Mouse (Mus musculus) spleen, adult 18-20 months (tissue): Measurements from ENCODE around the gene Itih2.

ENCODE experiments used
- DNase-seq, 2 experiments: peaks; one replicate each; pipeline ENCODE4 v3.0.0; 2022; ENCODE audit warnings: mixed read lengths in 2 of 2

The Itih2 gene

DNA sequence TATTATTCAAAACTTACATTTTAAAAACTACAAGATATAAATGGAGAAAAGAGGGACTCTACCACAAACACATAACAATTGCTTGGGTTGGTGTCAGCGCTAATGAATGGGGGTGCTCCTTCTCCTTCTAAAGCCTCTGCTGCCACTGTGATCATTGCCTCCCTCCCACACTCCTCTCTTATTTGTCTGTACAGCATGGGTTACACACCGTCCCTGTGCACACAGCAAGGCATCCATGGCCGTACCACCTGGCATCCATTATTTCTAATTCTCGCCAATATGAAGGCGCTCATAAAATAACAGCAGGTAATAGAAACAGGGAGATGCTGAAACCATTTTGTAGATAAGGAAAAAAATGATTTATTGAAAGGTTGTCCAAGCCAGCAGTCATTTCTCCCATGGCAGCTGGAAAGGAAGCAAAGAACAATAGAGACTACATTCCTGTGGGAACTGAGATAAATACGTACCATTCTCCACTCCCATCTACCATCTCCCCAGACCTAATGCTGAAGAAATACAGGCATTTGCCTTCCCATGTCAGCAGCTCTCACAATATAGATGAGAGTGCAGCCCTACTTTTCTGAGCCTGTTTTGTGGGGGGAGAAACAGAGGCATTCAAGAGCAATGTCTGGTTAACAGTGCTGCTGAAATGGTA is 22.5 kb downstream of the Itih2 start:
- no peak for DNase-seq

DNA sequence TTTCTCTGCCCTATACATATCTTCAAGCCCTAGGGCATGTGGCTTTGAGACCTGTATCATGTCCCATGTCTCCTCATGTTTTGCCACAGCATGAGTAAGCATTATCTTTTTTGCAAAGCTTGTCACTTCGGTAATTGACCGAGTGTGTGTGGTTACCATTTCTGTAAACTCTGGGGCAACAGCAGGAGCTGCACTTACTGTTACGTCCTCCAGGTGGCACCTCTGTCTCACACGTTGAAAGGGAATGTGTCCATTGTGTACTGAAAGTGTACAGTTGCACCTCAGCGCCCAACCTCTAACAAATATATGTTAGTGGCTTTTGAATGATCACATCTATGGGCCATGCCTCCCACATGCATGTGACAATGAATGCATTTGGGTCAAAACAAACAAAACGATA is 30.0 kb downstream of the Itih2 start:
- peak in 1 of 2 experiments; percentile 41 for DNase-seq

DNA sequence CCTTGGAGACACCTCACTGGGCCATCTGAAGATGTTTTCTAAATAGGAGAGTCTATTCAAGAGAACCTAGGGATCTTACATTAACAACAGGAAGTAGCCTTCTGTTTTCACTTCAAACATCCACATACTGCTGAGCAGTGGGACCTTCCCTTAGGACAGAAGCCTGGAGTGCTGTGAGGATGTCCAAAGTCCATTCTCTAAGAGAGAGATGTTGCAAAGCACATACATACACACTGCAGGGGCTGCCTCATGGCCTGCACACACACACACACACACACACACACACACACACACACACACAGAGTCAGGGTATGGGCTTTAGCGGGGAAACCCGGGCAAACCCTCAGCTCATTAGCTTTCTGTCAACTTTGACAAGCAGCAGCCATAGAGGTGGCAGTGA is 30.7 kb downstream of the Itih2 start:
- no peak for DNase-seq

- DNase-seq, result peak in 1 of 2 experiments; percentile 36
Measured at GRCm38 (mm10) chr2:10098598-10099215, 32.5 kb downstream of the Itih2 start.

DNA sequence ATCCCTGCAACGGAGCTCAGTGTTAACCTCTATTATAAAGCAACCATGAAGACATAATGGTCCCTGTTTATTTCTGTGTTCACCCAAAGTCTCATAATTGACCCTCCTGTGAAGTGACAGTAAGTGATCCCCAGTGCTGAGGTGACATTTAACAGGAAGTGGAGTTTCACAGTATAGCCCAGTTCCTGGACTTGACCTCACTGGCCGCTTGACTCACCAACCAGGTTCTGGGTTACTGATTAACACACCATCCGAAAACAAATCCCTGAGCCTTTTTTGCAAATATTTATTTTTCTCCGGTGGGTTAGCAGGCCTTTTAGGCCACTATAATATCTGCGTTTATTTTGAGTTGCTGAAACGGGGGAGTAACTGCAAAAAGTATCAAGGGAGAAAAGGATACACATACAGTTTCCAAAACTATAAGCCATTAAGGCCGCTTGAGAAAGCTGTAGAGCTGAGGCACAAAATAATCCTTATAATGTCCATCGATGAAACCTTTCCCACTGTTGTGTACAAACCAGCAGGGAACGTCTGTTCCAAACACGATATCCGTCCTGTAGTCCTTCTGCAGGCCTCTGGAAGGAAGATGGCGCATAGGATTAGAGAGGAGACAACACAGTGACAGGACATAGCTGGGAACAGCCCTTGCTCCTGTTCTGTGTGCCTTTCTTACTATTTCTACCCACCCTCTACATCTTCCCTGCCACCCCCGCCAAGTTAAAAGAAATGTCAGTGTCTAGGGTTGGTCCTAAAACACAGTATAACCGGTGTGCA is 36.7 kb downstream of the Itih2 start:
- DNase-seq, result no peak

DNA sequence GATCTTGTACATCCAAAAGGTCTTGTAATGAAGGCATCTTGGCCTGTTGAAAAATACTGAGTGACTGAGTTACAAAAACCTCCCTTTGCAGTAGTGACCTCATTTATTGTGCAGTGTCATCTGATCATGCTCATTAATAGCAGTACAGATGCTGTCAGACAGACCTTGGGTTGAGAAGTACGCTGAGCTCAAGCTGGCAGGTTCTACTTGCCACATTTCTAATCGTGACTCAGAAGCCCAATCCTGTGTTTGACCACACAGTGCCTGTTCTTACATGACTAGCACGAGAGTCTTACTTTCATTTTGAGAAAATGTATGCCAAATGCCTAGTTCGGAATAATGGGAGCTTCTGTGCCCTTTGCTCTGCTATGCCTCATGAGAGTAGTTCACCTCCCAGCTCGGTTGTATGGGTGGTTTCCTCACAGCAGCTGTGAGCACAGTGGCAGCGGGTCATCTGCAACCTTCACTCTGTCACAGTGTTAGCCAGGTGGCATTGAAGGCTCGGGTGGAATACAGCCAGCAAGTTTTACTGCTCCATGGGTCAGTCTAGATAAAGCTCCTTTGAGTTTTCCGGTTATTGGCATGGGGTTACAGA is 43.8 kb downstream of the Itih2 start:
- DNase-seq, result no peak

DNA sequence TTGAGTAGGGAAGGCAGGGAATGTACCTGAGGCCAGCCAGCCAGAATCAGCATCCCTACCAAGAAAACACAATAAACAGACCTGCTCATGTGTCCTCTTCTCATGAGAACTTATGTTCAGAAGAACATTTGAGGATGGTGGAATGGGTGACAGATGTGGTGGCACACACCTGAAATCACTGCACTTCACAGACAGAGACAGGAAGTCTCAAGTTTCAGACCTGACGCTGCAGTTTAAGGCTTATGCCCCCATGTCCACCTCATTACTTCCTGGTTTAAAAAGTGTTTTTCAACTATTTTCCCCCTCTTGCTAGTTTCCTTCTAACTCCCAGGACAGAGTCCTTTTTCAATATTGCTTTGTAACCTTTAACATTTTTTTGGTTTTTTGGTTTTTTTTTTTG is 48.5 kb downstream of the Itih2 start:
- no peak for DNase-seq

DNA sequence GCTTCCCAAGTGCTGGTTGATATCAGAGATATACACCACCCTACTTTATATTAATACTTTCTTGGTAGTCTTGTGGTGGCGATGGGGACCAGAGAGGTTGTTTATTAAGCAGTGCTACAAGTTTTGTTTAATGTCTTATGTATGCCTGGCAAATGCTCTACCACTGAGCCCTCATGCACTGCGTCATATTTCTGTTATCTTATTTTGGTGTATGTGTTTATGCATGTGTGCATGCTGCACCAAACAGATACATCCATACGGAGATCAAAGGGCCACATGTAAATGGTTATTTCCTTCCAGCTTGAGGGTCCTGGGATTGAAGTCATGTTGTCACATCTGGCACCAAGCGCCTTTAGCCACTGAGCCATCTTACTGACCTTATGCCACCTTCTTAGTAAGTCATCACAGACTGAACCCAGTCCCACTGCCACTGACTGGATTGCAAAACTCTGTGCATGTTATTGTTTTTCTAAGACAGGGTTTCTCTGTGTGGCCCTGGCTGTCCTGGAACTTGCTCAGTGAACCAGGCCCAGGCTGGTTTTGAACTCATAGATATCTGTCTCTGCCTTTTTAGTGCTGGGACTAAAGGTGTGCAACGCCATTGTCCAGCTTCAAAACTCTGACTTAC is 49.6 kb downstream of the Itih2 start:
- no peak for DNase-seq

- peak; percentile 94 to 95 for DNase-seq
Measured at GRCm38 (mm10) chr2:10080310-10081010, 50.7 kb downstream of the Itih2 start, which contains the start of the genes Atp5c1 and Kin. Gene Atp5c1 (minus strand): TSS chr2:10080510. Gene Kin (plus strand): TSS chr2:10080593.

DNA sequence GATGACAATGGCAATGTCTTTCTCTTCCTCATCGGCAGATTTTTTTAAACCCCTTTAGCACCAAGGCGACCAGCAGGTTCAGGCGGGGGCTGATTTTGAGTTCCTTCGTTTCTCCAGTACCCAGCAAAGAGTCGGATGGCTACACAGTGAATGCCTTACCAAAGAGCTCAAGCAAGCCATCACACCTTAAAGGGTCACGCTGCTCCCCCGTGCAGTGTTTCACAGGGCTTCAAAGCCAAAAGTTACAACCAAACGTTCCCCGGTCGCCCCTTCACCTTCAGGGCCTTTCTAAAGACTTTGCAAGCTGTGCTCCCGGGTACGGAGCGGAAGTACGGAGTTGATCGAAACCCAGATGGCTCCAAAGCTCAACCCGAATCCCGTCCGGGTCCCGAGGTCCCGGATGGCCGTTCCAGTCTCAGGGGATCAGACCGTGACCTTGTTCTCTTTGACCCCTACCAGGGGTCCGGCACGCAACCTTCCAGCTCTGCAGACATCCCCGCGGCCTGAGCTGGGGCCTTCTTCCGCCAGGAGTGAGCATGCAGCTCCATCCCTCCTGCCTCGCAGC is 51.4 kb downstream of the Itih2 start:
- no peak for DNase-seq

DNA sequence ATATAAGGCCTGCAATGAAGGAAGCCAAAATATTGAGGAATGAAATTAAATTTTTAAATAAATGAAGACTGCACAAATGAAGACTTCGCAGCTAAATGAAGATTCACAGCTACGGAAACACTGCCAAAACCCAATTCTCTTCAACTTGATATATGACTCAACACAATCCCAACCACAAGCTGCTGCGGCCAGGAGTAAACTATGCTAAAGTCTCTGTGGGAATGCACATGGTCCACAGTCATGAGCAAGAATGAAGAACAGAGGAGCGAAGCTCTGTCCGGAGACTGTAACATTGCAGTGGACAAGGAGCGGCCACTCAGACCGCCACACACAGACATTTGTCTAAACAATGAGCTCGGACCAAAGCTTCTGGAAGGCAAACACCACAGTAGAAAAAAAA is 54.5 kb downstream of the Itih2 start:
- DNase-seq, result no peak

- DNase-seq, result no peak
Measured at GRCm38 (mm10) chr2:10074470-10074869, 56.7 kb downstream of the Itih2 start.

GRCm38 (mm10) chr2:10071751-10072150 is 59.4 kb downstream of the Itih2 start:
- no peak for DNase-seq

DNA sequence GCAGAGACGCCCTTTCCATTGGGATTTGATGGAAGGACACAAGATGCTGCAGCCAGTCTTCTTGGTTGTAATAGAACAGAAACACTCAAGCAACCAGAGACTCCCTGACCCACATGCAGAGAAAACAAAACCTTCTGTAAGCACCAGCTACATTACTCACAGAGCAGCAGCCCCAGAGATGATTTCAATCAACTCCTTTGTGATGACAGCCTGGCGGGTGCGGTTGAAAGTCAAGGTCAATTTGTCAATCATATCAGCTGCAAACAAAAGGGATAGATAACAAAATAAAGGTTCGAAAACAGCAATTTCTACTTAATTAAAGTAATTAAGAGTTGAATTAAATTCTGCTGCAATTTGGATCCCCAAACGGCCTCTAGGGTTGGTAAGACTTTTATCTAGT is 72.4 kb downstream of the Itih2 start:
- DNase-seq, result no peak

GRCm38 (mm10) chr2:10051996-10052395 is 79.2 kb downstream of the Itih2 start:
- DNase-seq, result no peak

DNA sequence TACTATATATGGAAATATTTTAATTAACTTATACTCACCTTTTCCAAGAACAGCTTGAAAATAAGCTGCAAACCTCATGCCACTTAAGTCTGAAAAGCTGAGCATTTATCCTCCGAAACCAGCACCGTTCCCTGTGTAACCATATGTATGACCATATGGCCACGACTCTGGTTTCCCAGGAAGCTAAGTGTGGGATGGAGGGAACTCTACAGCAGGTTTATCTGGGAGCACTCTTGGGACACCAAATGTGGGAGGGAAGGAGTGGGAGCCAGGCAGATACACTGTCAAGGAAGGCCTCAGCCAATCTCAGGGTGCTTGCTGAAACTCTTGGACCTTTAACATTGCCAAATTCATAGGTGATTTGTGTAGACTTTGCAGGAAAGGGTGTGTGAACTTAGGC is 80.3 kb downstream of the Itih2 start:
- DNase-seq, result no peak

DNA sequence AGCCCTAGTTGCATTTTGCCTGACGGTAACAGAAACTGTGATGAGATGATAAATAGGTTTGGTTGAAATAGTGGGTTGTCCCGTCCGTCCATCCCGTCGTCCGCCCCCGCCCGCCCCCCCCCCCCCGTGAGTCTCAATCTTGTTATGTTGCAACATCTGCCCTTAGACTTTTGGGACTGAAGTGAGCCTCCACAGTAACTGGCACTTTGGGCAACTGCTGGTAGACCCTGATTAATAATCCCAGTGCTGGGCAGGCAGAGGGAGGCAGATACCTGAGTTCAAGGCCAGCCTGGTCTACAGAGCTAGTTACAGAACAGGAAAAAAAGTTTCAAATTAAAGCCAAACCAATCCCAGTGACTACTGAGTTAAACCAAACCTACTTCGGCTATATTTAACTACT is 81.7 kb downstream of the Itih2 start:
- no peak for DNase-seq

GRCm38 (mm10) chr2:10048461-10048860 is 82.7 kb downstream of the Itih2 start, which contains the start of gene Taf3:
Gene Taf3 (minus strand): TSS chr2:10048596.
- DNase-seq, result peak; percentile 86 to 91

DNA sequence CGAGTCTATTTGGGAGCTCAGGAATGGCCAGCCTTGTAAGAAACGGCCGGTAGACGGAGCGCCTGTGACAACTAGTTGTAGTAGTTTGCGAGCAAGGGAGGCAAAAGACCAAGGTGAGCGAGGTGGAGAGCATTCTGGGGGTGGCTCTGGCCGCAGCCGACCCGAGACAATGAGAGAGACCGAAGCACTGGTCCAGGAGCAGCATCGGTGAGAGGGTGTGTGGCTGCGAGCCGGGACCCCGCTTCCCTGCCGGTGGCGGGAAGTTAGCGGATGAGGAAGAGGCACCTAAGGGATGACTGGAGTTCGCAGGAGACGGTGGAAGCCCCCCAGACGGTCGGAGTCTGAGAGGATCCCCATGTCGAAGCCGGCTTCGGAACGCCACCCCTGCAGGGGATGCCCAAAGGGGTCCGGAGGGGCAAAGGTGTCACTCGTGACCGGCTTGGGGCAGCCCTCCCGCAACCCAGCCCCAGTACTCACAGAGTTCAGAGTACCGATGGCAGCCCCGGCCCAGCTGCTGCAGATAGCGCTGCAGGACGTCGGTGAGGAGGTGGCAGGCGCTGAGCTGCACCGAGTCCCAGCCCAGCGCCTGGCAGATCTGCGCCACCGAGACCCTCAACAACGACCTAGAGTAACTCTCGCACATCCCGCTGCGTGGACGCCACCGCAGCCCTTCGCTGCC is 83.3 kb downstream of the Itih2 start:
- peak; percentile 28 to 30 for DNase-seq
